Mouse (Mus musculus): ENCODE measurements around the gene Gm10668.
"Not testable (repeated sequence)": the region's sequence is repeated elsewhere in the genome, so short reads cannot be mapped to it uniquely, and the experiment has no call there.

Gene Gm10668

DNA sequence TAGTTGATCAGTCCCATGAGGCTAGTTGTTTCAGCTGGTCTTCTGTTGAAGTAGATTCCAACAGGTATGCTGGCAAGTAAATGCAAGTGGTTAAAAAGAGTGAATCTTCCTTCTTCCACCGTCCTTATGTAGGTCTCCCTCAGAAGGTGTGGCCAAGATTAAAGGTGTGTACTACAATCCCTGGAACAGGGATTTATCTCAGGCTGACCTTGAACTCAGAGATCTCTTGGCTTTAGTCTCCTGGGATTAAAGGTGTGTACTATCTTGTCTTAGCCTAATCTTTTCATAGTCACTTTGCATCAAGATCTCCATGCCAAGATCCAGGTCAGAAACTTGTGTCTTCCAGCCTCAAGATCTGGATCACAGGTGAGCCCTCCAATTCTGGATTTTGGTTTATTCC lies at the start of gene Gm10668:
Gene Gm10668, minus strand, starts transcription at position 101 of the 400 bp plus-strand sequence.
- DNase-seq (ENCODE audit: low spot score) = not testable (repeated sequence)

DNA sequence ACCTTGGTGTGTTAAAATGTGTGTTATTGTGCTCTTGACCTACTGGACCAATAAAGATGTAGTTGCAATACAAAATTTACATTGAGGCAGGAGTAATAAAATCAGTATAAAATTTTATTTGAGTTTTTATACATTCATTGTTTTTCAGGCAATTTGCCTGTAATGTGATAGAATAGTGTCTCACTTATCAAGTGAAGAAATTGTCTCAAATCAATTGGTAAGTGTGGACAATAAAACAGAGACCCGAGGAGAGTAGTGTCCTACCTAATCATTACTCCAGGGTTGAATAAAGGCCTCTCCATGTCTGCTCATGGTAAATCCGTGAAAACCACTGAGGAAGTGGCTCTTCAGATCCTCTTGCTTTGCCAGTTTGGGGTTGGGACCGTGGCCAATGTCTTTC lies 40.5 kb upstream of the Gm10668 start, which contains the start of gene Vmn1r112:
Gene Vmn1r112, plus strand, starts transcription at position 301 of the 400 bp plus-strand sequence.
- DNase-seq (ENCODE audit: low spot score) = not testable (repeated sequence)

DNA sequence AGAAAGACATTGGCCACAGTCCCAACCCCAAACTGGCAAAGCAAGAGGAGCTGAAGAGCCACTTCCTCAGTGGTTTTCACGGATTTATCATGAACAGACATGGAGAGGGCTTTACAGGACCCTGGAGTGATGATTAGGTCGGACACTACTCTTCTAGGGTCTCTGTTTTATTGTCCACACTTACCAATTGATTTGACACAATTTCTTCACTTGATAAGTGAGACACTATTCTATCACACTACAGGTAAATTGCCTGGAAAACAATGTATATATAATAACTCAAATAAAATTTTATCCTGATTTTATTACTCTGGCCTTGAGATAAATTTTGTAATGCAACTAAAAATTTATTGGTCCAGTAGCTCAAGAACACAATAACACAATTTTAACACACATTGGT lies 27.3 kb downstream of the Gm10668 start, which contains the start of gene Vmn1r111:
Gene Vmn1r111, minus strand, starts transcription at position 101 of the 400 bp plus-strand sequence.
- DNase-seq (ENCODE audit: low spot score) = not testable (repeated sequence)
